Mouse (Mus musculus): ENCODE results near the gene Faap20. TPM values are rescaled to one million over a fixed set of nuclear protein-coding genes. Genes with fewer than 3 reads are reported as not detected.

Gene Faap20
- 71.5 and 99.0 TPM in 2 replicates for polyA plus RNA-seq (2012; rRNA removed; ENCODE audit: low replicate concordance)

GRCm38 (mm10) chr4:155249648-155250351 is at the start of gene Faap20:
TSS of gene Faap20 (plus strand) at chr4:155249802.

GRCm38 (mm10) chr4:155222552-155222840 is 27.1 kb upstream of the Faap20 start, which contains the start of gene Ski:
TSS of gene Ski (minus strand) at chr4:155222592.

Other genes with a start within 250 kb of the Faap20 start
- gene Plch2, start 193.0 kb upstream of the Faap20 start, polyA plus RNA-seq (2012; rRNA removed; ENCODE audit: low replicate concordance): 2.6 and 10.7 TPM in 2 replicates
- gene Pex10, start 182.8 kb upstream of the Faap20 start, polyA plus RNA-seq (2012; rRNA removed; ENCODE audit: low replicate concordance): 20.0 and 21.4 TPM in 2 replicates
- gene Rer1, start 163.4 kb upstream of the Faap20 start, polyA plus RNA-seq (2012; rRNA removed; ENCODE audit: low replicate concordance): 97.9 and 103 TPM in 2 replicates
- gene Morn1, start 163.2 kb upstream of the Faap20 start, polyA plus RNA-seq (2012; rRNA removed; ENCODE audit: low replicate concordance): 3.7 and 10.4 TPM in 2 replicates
- 54.5 and 88.7 TPM in 2 replicates for gene Ski, start 27.2 kb upstream of the Faap20 start, polyA plus RNA-seq (2012; rRNA removed; ENCODE audit: low replicate concordance)
- gene Prkcz, start 111.6 kb downstream of the Faap20 start, polyA plus RNA-seq (2012; rRNA removed; ENCODE audit: low replicate concordance): 1.7 and 9.6 TPM in 2 replicates
- gene Gabrd, start 148.3 kb downstream of the Faap20 start, polyA plus RNA-seq (2012; rRNA removed; ENCODE audit: low replicate concordance): 0.51 and 0.96 TPM in 2 replicates
- 2.5 and 4.3 TPM in 2 replicates for gene Cfap74, start 159.4 kb downstream of the Faap20 start, polyA plus RNA-seq (2012; rRNA removed; ENCODE audit: low replicate concordance)
- 0.59 and 4.5 TPM in 2 replicates for gene Tmem52, start 219.3 kb downstream of the Faap20 start, polyA plus RNA-seq (2012; rRNA removed; ENCODE audit: low replicate concordance)
- gene Gnb1, start 241.6 kb downstream of the Faap20 start, polyA plus RNA-seq (2012; rRNA removed; ENCODE audit: low replicate concordance): 842 and 878 TPM in 2 replicates